Mouse (Mus musculus) MEL (cell line): Measurements from ENCODE around the gene Ly6g5c. TPM values are rescaled to one million over a fixed set of nuclear protein-coding genes. Genes with fewer than 3 reads are reported as not detected.

Experiments
- DNase-seq: peaks from one replicate; pipeline ENCODE4 v3.0.0; 2011; ENCODE audit warnings: low read depth, low spot score
- H3K27ac ChIP-seq: 2 replicates; pipeline ENCODE4 v1.5.1; 2012; ENCODE audit warnings: low read depth, mild to moderate bottlenecking, control low read depth, low read length, moderate library complexity; ENCODE audit not compliant: control insufficient read depth
- H3K27me3 ChIP-seq, 2 experiments: fragments of 150-350 bp in 1 of 2; sonication (generic) in 1 of 2; 2 replicates each; pipeline ENCODE4 v1.6.1; 2012; ENCODE audit warnings: low read length in 2 of 2, mild to moderate bottlenecking in 2 of 2, improper control_type of control experiment in 1 of 2, moderate library complexity in 1 of 2; ENCODE audit not compliant: insufficient read depth in 2 of 2, control insufficient read depth in 1 of 2
- H3K36me3 ChIP-seq, 2 experiments: 2 replicates each; pipeline ENCODE4 v1.6.1; 2012 to 2014; ENCODE audit warnings: low read length in 2 of 2, improper control_type of control experiment in 1 of 2, inconsistent platforms in 1 of 2, mild to moderate bottlenecking in 1 of 2; ENCODE audit not compliant: insufficient read depth in 2 of 2, control insufficient read depth in 1 of 2
- H3K4me1 ChIP-seq, 2 experiments: fragments of 150-350 bp in 1 of 2; sonication (generic) in 1 of 2; 2 replicates each; pipeline ENCODE4 v1.6.1; 2012; ENCODE audit warnings: low read length in 2 of 2, improper control_type of control experiment in 1 of 2, mild to moderate bottlenecking in 1 of 2; ENCODE audit not compliant: insufficient read depth in 2 of 2, control insufficient read depth in 1 of 2
- H3K4me3 ChIP-seq, 2 experiments: fragments of 150-350 bp in 1 of 2; sonication (generic) in 1 of 2; 2 replicates each; pipeline ENCODE4 v1.5.1; 2012; ENCODE audit warnings: low read depth in 2 of 2, low read length in 2 of 2, mild to moderate bottlenecking in 2 of 2, moderate library complexity in 2 of 2, control low read depth in 1 of 2, improper control_type of control experiment in 1 of 2; ENCODE audit not compliant: control insufficient read depth in 1 of 2, insufficient read depth in 1 of 2
- H3K79me2 ChIP-seq: 2 replicates; pipeline ENCODE4 v1.6.1; 2012; ENCODE audit warnings: mild to moderate bottlenecking, low read length, moderate library complexity; ENCODE audit not compliant: control insufficient read depth, poor library complexity, insufficient read depth
- H3K9ac ChIP-seq: 2 replicates; pipeline ENCODE4 v1.6.1; 2012; ENCODE audit warnings: low read depth, mild to moderate bottlenecking, control low read depth, low read length, moderate library complexity; ENCODE audit not compliant: control insufficient read depth, poor library complexity, severe bottlenecking
- H3K9me3 ChIP-seq: fragments of 150-350 bp; sonication (generic); replicated peaks from 2 replicates; pipeline ENCODE4 v1.6.1; 2012; ENCODE audit warnings: mild to moderate bottlenecking, low read length, improper control_type of control experiment, moderate library complexity; ENCODE audit not compliant: insufficient read depth
- CHD1 ChIP-seq: IDR thresholded peaks from 2 replicates; pipeline ENCODE4 v1.6.1; 2012; ENCODE audit warnings: low read depth, mild to moderate bottlenecking, inconsistent platforms, low read length, improper control_type of control experiment
- CHD2 ChIP-seq: IDR thresholded peaks from 2 replicates; pipeline ENCODE4 v1.6.1; 2011; ENCODE audit warnings: low read length, improper control_type of control experiment
- CTCF ChIP-seq, 3 experiments: IDR thresholded peaks in 2 of 3; conservative IDR thresholded peaks in 1 of 3; 2 replicates each; pipeline ENCODE4 v1.5.1; 2011 to 2012; ENCODE audit warnings: low read length in 3 of 3, low read depth in 2 of 3, mild to moderate bottlenecking in 2 of 3, improper control_type of control experiment in 1 of 3, inconsistent platforms in 1 of 3, mixed read lengths in 1 of 3, moderate library complexity in 1 of 3; ENCODE audit not compliant: control insufficient read depth in 1 of 3, insufficient read depth in 1 of 3, poor library complexity in 1 of 3, severe bottlenecking in 1 of 3
- E2F4 ChIP-seq: IDR thresholded peaks from 2 replicates; pipeline ENCODE4 v1.6.1; 2011; ENCODE audit warnings: low read depth, low read length, improper control_type of control experiment, borderline replicate concordance
- ELF1 ChIP-seq: IDR thresholded peaks from 2 replicates; pipeline ENCODE4 v1.6.1; 2014; ENCODE audit warnings: low read depth, mild to moderate bottlenecking, inconsistent platforms, low read length, improper control_type of control experiment, moderate library complexity
- ETS1 ChIP-seq: IDR thresholded peaks from 2 replicates; pipeline ENCODE4 v1.6.1; 2012; ENCODE audit warnings: low read depth, mild to moderate bottlenecking, inconsistent platforms, low read length, improper control_type of control experiment, moderate library complexity
- KAT2A ChIP-seq: conservative IDR thresholded peaks from 2 replicates; pipeline ENCODE4 v1.6.1; 2012; ENCODE audit warnings: low read depth, low read length, improper control_type of control experiment, inconsistent platforms
- MAX ChIP-seq: IDR thresholded peaks from 2 replicates; pipeline ENCODE4 v1.6.1; 2011; ENCODE audit warnings: low read length, improper control_type of control experiment
- MAZ ChIP-seq: IDR thresholded peaks from 2 replicates; pipeline ENCODE4 v1.6.1; 2012; ENCODE audit warnings: low read depth, mild to moderate bottlenecking, inconsistent platforms, low read length, improper control_type of control experiment
- MEF2A ChIP-seq: IDR thresholded peaks from 2 replicates; pipeline ENCODE4 v1.6.1; 2014; ENCODE audit warnings: low read depth, mild to moderate bottlenecking, inconsistent platforms, low read length, improper control_type of control experiment; ENCODE audit not compliant: poor library complexity, insufficient replicate concordance, severe bottlenecking; ENCODE audit errors: extremely low read depth
- MXI1 ChIP-seq: IDR thresholded peaks from 2 replicates; pipeline ENCODE4 v1.6.1; 2011; ENCODE audit warnings: mild to moderate bottlenecking, low read depth, low read length, improper control_type of control experiment
- POLR2AphosphoS2 ChIP-seq: IDR thresholded peaks from 2 replicates; pipeline ENCODE4 v1.6.1; 2011; ENCODE audit warnings: low read length, improper control_type of control experiment
- POLR2AphosphoS5 ChIP-seq: IDR thresholded peaks from 2 replicates; pipeline ENCODE4 v1.6.1; 2012; ENCODE audit warnings: low read depth, borderline replicate concordance, mild to moderate bottlenecking, inconsistent platforms, low read length, moderate library complexity, mixed read lengths
- RCOR1 ChIP-seq: IDR thresholded peaks from 2 replicates; pipeline ENCODE4 v1.6.1; 2012; ENCODE audit warnings: low read depth, mild to moderate bottlenecking, inconsistent platforms, low read length, improper control_type of control experiment
- SMC3 ChIP-seq: IDR thresholded peaks from 2 replicates; pipeline ENCODE4 v1.6.1; 2011; ENCODE audit warnings: low read depth, low read length, improper control_type of control experiment
- TAL1 ChIP-seq: IDR thresholded peaks from 2 replicates; pipeline ENCODE4 v1.6.1; 2012; ENCODE audit warnings: mild to moderate bottlenecking, inconsistent platforms, low read length, moderate library complexity, mixed read lengths
- TCF12 ChIP-seq: IDR thresholded peaks from 2 replicates; pipeline ENCODE4 v1.6.1; 2014; ENCODE audit warnings: low read depth, mild to moderate bottlenecking, inconsistent platforms, low read length, improper control_type of control experiment, moderate library complexity
- USF1 ChIP-seq: IDR thresholded peaks from 2 replicates; pipeline ENCODE4 v1.6.1; 2014; ENCODE audit warnings: low read depth, mild to moderate bottlenecking, inconsistent platforms, low read length, improper control_type of control experiment, moderate library complexity
- ZC3H11A ChIP-seq: IDR thresholded peaks from 2 replicates; pipeline ENCODE4 v1.6.1; 2012; ENCODE audit warnings: low read depth, mild to moderate bottlenecking, inconsistent platforms, low read length, improper control_type of control experiment
- ZKSCAN1 ChIP-seq: IDR thresholded peaks from 2 replicates; pipeline ENCODE4 v1.6.1; 2012; ENCODE audit warnings: low read depth, mild to moderate bottlenecking, inconsistent platforms, low read length, improper control_type of control experiment, moderate library complexity
- polyA plus RNA-seq, 2 experiments: library from polyadenylated mRNA; stranded (reverse) in 1 of 2; unstranded in 1 of 2; fragments of >175 nt in 1 of 2; fragments of >200 nt in 1 of 2; gene quantifications; 2 replicates each; pipeline versions ENCODE4 v1.2.1 to v1.2.4; 2012; ENCODE audit warnings: low replicate concordance in 2 of 2, low read depth in 1 of 2; ENCODE audit not compliant: insufficient read length in 2 of 2, insufficient read depth in 1 of 2, missing spikeins in 1 of 2
- total RNA-seq: library from RNA; depleted of rRNA; stranded (reverse); fragments of 300-350 nt; gene quantifications from 2 replicates; pipeline ENCODE4 v1.2.3, GENCODE M21; 2012

The Ly6g5c gene
- total and polyA plus RNA-seq, 3 experiments: not detected

- no peak for DNase-seq
- no peak for TF ChIP-seq MAX
- TF ChIP-seq KAT2A: no peak
- no peak for TF ChIP-seq CTCF (IDR thresholded peaks at IDR 0.05 in 2 of 3, conservative IDR thresholded peaks at IDR 0.05 in 1 of 3; ENCODE audit: control insufficient read depth in 1 of 3, insufficient read depth in 1 of 3, low read depth in 2 of 3, low read length in 3 of 3, poor library complexity in 1 of 3, severe bottlenecking in 1 of 3)
- TF ChIP-seq MEF2A: no peak
- no peak for TF ChIP-seq ETS1
- no peak for TF ChIP-seq MAZ
- TF ChIP-seq CHD2: no peak
- TF ChIP-seq ELF1: no peak
- no peak for TF ChIP-seq USF1
- no peak for TF ChIP-seq ZKSCAN1
- TF ChIP-seq ZC3H11A: no peak
- no peak for TF ChIP-seq E2F4
- TF ChIP-seq POLR2AphosphoS2: no peak
- TF ChIP-seq TAL1: no peak
- no peak for TF ChIP-seq MXI1
- TF ChIP-seq RCOR1: no peak
- no peak for TF ChIP-seq TCF12
- Histone ChIP-seq H3K4me1 (peaks cover 0 to 8% of the 10 kb centered on the region in 2 experiments; a peak in 3 of 4 replicates), H3K4me3 (no peak overlapping the region), H3K27me3 (no peaks in the 10 kb centered on the region), H3K9me3 (no peaks in the 10 kb centered on the region), H3K27ac (no peak overlapping the region), H3K79me2 (no peaks in the 10 kb centered on the region), H3K36me3 (peaks cover 0 to 1% of the 10 kb centered on the region in 2 experiments; a peak in 2 of 4 replicates), H3K9ac (no peak overlapping the region)
Measured at GRCm38 (mm10) chr17:35063466-35063865, 44.6 kb upstream of the Ly6g5c start.

DNA sequence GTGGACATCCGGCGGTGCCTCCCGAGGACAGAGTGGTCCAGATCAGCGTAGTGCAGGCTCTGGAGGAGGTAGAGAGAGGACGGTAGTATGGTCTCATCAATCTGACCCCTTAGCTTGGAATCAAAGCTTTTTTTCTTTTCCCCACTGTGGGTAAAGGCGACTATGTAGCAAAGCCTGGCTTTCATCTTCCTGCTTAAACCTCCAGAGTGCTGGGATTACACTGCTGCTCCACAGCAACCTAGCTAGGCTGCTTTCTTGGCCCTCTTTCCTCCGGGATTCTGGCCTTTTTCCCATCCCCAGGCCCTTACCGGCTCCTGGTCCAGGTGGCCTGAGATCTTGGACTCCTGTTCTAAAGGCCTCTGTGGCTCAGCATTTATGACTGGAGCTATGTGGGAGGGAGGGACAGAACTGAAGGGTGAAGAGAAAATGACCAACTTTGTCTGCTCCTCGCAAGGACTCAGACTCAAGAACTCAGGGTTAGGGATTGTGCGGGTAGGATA lies 43.7 kb upstream of the Ly6g5c start:
- Histone ChIP-seq H3K27ac (no peak overlapping the region), H3K4me3 (no peak overlapping the region), H3K4me1 (peaks cover 0 to 9% of the 10 kb centered on the region in 2 experiments; a peak in 3 of 4 replicates), H3K9me3 (no peaks in the 10 kb centered on the region), H3K27me3 (no peaks in the 10 kb centered on the region), H3K79me2 (no peaks in the 10 kb centered on the region), H3K9ac (no peak overlapping the region), H3K36me3 (no peaks in the 10 kb centered on the region; a peak in 1 of 4 replicates)
- TF ChIP-seq CHD1: no peak
- TF ChIP-seq MEF2A: no peak
- TF ChIP-seq ELF1: no peak
- no peak for TF ChIP-seq SMC3
- no peak for TF ChIP-seq KAT2A
- TF ChIP-seq POLR2AphosphoS5: no peak
- no peak for DNase-seq
